Mouse (Mus musculus) thymus, postnatal 10 days (tissue): ENCODE data around the gene Dusp18.

Source experiments
- DNase-seq, 2 experiments: peaks; one replicate each; pipeline ENCODE4 v3.0.0; 2021; ENCODE audit warnings: low spot score in 2 of 2

Dusp18 gene

DNA sequence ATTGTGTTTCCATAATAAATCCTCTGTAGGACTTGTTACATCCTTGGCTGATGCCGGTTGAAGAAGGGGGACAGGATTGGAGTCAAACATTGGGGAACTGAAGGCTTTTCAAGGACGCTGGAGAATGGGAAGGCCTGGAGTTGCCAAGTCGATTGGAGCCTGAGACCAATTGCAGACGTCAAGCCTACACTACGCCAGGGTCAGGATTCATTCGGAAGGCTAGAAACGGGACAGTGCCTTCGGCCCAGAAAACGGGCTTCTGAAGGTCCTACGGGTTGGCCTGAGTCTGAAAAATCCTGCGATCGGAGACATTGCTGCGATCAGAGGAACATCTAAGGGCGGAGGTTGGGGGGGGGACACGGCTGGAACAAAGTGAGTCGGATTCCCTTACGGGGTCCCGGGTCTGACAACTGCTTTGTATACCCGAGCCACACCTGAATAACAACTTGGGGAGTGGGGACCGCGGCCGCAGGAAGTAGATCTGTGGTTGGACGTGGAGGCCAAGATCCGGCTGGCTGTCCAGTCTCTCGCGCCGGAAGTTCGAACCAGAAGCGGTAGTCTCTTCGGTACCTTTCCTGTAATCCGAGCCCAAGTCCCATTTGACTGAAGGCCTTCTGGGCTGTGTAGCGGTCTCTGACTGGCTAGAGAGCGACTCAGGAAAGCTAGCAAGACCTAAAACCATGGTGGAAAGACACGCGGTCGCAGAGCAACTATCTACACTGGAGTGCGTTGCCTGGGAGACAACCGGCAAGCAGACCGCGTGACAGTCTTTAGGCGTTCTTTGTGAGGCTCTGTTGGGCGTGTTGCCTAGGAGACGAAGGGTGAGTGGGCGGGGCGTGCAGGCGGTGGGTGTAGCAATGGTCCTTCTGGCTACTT is at the start of gene Dusp18, which contains the start of gene 4921536K21Rik:
Dusp18 (plus strand) TSS at position 835 of the 876 bp plus-strand sequence.
4921536K21Rik (minus strand) TSS at position 693 of the 876 bp plus-strand sequence.
- DNase-seq: peak; percentile 74 to 78

- no peak for DNase-seq
Observed at GRCm38 (mm10) chr11:3846351-3846750, 48.7 kb upstream of the Dusp18 start.

DNA sequence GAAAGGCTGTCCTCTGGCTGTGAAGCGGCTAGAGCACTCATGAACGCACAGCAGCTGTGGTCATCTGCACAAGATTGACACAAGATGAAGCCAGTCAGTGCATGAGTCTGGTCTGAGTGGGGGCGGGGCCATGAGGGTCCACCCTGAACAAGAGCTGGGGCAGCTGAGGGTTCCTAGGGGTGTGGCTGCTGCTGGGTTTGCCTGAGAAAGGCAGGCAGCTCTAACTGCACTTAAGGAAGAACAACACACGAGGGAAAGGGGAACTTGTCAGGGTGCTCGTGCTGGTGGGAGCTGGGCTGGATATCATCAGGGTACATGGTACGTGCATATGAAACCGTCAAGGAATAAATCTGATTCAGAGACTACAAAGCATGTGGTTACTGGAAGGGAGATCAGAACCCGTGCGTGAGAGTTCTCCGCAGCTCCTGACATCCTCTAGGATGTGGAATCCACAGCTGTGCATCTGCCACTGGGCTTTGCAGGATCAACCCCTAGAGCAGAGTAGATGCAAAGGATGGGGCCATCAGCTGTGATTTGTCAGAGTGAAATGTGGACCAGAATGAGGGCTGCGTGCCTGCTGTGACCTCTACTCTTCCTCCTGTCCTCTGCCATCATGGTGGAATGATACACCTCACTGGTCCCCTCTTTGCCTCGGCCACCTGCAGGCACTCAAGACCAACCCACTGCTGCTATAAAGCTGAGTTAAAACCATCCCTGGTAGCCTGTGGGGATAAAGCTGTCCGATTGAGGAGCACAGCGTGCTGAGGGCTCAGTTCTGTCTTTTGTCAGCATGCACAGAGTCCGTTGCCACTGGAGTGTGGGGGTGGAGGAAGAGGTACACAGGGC is 45.3 kb upstream of the Dusp18 start:
- no peak for DNase-seq

DNA sequence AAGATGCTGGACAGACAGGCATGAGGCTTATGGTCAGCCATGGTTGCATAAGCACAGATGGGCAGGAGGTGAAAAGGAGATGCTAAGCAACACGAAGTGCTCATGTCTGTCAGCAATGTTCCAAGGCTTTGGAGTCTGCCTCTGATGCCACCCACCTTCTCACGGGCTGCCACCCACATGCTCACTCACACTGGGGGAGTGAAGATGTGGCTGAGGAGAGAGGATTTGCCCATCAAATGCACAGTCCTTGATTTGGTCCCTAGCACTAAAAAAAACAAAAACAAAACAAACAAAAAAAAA is 44.8 kb upstream of the Dusp18 start:
- no peak for DNase-seq

DNA sequence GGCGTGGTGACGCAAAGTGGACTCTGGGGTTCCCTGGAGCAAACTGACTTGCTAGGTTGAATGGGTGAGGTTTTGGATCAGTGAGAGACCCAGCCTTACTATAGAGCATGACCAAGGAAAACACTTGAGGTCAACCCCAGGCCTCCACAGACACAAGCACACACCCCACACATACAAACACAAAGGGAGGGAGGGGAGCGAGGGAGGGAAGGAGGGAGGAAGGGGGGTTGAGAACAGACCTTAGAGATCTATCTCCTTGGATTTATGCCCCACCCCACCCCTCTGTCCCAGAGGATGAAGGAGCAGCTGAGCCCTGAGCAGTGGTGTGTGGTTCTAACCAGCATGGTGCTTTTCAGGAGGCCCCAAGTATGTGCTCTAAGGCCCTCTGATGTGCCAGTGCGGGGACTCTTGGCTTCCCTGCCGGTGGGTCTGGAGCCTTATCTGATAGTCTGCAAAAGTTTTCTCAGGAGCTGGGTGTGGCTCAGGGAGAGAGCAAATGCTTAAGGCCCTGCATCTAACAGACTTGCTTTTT is 44.2 kb upstream of the Dusp18 start:
- DNase-seq: no peak

DNA sequence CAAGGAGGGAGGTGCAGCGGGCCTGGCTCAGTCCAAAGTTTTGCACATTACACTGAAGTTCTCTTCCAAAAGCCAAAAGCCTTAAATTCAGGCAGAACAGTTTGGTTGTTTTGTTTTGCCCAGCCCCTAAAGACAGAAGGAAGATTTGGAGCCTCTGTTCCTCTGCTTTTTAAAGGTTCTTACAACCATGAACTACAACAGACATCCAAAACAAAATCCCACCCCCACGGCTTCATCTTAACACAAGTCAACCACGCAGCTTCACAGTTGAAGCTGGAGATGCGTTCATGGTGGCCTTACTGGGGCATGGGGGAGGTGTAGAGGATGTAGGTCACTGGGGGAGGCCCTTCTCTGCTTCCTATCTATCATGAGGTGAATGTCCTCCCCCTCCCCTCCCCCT is 43.2 kb upstream of the Dusp18 start:
- DNase-seq: no peak

- no peak for DNase-seq
Observed at GRCm38 (mm10) chr11:3853031-3853430, 42.0 kb upstream of the Dusp18 start.

DNA sequence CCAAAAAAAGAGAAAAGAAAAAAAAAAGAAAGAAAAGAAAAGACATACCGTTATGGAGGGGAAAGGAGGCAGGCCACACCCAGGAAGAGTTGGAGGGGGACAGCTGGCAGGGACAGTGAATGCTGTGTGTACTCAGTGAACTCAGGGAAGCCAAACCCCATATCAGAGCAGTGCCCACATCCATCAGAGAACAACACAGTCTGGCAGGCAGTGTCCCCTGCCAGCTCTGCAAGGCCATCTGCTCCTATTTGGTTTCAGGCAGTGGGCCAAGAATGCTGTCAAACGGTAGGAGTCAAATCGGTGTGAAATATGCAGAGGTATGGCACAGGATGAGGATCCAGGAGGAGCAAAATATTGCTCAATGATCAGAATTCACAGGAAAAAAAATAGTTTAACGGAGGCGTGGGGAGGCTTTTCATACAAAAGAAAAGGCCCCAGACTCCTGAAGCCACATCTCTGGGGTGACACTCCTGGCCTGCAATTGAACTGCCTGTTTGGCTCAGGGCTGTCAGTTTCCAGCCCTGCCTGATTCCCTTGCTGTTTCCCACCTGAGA is 41.5 kb upstream of the Dusp18 start:
- DNase-seq: no peak

DNA sequence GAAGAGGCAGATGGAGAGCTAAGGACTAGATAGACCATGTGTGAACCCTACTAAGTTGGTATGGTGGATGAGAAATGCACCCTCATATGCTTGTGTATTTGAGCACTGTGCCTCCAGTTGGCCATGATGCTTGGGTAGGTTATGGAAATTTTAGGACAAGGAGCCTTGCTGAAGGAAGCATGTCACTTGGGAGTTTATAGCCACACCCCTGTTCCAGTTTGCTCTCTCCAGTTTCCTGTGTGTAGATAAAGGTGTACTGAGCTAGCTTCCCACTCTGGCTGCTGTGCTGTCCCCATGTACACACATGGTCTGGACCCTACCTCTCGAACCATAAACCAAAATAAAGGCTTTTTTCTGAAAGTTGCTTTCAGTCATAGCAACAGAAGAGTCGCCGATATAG is 40.9 kb upstream of the Dusp18 start:
- DNase-seq: no peak

DNA sequence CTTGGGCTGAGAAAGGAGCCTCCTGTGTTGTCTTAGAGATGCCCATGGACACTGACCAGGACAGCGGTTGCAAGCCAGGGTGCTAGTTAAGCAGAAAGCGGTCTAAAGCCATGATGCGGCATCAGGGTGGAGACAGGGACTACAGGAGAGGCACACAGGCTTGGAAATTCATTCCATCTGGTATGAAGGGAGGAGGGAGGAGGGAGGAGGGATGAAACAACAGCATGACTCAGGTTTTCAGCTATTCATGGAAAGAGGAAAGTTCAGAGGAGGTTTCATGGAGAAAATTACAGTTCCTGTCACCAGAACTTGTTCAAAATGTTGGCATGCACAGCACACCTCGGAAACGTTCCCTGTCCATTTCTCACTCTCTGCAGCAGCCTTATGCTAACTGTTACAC is 39.2 kb upstream of the Dusp18 start:
- DNase-seq: no peak

GRCm38 (mm10) chr11:3857902-3858301 is 37.1 kb upstream of the Dusp18 start:
- DNase-seq: no peak

DNA sequence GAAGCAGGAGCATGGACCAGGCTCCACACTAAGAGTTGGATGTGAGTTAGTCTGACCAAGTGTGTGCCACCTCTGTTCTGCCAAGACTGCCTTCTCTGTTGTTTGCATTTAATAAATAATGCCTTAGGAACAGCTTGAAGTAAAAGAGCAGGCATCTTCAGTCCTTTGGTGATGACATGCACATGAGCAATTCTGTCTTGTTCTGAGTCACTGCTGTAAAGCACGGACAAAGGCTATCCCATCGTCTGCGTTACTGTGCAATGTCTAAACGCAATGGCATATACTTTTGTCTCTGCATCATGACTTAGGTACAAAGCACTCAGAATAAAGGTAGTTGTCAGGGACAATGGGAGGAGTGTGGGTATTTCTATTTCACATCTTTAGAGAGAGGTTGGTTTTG is 35.3 kb upstream of the Dusp18 start:
- DNase-seq: no peak

DNA sequence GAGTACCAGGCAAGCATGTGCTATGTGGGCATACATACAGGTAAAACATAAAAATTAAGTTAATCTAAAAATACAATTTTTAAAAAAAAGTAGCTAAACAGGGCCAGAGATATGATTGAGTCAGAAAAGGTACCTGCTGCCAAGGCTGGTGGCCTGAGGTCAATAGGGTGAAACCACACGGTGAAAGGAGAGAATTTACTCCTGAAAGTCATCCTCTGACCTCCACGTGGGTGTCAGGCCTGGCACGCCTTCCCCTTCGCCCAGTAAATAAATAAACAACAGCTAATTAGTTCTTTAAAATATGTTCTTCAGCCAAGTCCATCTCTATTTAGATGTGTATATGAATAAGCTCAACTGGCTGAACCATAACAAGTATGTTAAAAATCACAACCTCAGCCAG is 34.7 kb upstream of the Dusp18 start:
- DNase-seq: no peak

DNA sequence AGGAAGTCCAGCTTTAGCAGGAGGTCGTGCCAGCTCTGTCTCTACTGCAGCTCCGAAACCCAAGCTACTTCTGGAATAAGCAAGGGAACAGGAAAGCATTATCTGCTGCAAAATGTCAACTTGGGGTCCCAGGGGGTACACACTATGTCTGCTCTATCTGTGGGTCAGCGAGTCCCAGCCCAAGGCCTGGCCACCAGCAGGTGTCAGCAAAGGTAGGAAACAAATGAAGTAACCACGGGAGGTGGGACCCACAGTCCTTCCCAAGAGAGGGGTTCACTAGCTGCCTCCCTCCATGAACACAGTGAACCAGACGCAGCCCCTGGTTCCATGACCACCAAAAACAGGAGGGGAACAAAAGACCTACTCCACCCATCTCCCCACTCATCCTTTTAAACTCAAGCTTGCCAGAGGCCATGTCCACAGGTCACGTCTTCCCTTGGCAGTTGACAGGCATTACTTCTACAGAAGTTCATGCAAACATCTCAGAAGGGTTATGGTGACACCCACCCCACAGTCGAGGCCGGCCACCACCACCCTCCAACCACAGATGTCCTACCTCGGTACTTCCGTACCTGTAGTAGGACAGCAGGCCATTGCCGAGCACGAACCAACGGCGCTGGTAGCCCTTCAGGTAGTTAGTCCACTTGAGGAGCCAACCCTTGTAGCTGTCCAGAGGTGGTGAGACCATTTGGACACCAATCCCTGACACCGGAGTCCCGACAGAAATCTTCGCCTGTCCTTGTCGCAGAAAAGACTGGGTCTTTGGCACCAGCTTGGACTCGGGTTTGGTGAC is 32.2 kb upstream of the Dusp18 start:
- no peak for DNase-seq

GRCm38 (mm10) chr11:3863454-3864112 is 31.5 kb upstream of the Dusp18 start, which contains the start of gene Osbp2:
TSS of gene Osbp2 (minus strand) at chr11:3863903.
- peak; percentile 38 to 64 for DNase-seq

GRCm38 (mm10) chr11:3864343-3864742 is 30.7 kb upstream of the Dusp18 start:
- no peak for DNase-seq

DNA sequence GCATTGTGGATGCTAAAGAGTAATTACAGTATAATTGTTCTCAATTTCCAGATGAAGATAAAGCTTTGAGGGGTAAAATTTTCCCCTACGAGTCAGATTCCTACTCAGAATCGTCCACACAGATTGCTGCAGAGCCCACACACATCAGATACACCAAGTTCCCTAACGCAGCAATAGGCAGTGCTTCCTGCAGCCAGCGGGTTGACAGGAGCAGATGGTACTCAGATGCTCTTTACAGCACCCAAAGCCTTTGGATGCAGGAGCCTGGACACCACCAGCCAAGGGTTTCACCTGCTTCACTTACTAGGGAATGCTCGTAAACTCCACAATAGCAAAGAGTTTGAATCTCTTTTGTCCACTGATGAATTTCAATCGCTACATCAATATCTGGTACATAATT is 18.6 kb upstream of the Dusp18 start:
- DNase-seq: no peak

DNA sequence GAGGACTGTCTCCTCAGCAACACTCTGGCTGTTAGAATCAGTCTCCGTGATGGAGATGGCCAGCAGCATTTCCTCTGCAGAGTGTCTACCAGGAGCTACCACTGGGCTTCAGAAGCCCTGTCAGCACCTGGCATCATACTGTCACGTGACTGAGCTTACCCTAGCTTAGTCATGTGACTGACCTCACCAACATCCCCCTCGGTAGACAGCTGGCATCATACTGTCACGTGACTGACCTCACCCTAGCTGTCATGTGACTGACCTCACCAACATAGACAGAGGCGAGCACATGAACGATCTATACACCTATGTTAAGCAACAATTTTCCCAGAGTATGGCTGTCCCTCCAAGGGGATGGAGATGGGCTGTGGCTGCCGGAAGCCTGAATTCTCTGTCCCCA is 16.4 kb upstream of the Dusp18 start:
- peak in 1 of 2 experiments; percentile 11 for DNase-seq

- DNase-seq: peak; percentile 37 to 74
Observed at GRCm38 (mm10) chr11:3879836-3880235, 15.2 kb upstream of the Dusp18 start.

GRCm38 (mm10) chr11:3883711-3884110 is 11.3 kb upstream of the Dusp18 start:
- DNase-seq: no peak

GRCm38 (mm10) chr11:3887331-3887730 is 7.7 kb upstream of the Dusp18 start:
- DNase-seq: no peak
